Mouse (Mus musculus) central nervous system, embryonic 14 days (tissue): ENCODE measurements around the gene Btbd35f24. TPM values are rescaled to one million over a fixed set of nuclear protein-coding genes. Genes with fewer than 3 reads are reported as not detected.

Source experiments
- polyA plus RNA-seq: library from polyadenylated mRNA; depleted of rRNA; stranded (reverse); fragments of >200 nt; gene quantifications from 2 replicates; pipeline ENCODE4 v1.2.3, GENCODE M21; 2012; rRNA removed

The Btbd35f24 gene
- polyA plus RNA-seq, result not detected in 2 replicates

DNA sequence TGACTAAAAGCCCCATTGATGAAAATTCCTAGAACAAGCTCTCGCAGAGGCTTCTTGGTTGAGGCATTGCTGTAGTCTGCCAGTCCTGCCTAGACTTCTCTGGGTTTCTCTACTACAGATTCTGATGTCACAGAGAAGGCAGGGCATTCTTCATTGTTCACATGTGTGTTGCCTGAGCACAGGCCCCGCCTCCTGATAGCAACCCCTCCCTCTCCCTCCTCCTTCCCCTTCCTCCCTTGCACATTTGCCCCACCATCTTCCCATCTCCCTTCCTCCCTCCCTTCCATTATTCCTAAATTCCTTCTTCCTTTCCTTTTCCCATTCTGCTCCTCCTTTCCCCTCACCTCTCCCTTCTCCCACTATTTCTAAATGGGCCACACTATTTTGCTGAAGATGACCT is at the start of gene Btbd35f24:
Btbd35f24 (minus strand) TSS at position 101 of the 400 bp plus-strand sequence.

Other genes starting within 250 kb of the Btbd35f24 start
- gene Btbd35f23, start 119.0 kb downstream of the Btbd35f24 start, polyA plus RNA-seq, result not detected in 2 replicates
- gene Btbd35f11, start 247.9 kb upstream of the Btbd35f24 start, polyA plus RNA-seq, result not detected in 2 replicates